Comparison of ENCODE assay signal across 8 mouse cellular contexts in the genomic region with DNA sequence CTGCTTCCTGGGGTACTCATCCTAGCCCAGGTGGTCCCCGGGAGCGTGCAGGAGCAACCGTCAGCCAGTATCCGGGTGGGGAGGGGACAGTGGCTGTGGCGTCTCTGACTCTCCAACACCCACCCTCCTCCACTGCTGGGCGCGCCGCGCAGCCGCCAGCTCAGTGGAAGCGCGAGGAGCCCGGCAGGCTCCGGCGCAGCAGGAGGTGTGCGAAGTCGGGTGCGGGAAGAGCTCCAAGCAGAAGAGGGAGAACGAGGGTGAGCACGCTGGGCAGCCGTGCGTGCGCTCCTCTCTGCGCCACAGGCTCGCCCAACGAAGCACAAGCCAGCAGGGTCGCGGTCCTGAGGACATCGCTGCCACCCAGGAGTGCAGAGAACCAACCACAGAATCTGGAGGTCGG. TPM values are rescaled to one million over a fixed set of nuclear protein-coding genes. Genes with fewer than 3 reads are reported as not detected.
DNase-seq lines count a peak whose midpoint lies in the region; ATAC-seq lines count a peak whose summit lies in the region.

Gene Ntsr1 (plus strand): TSS at position 236 of the 400 bp plus-strand sequence.

- no peak for DNase-seq in heart, adult 18-20 months
- peak; percentile 66 for DNase-seq in brain, adult 2 months (ENCODE audit: low read depth, low spot score)
- DNase-seq in hindbrain, embryonic 10.5 days (ENCODE audit: low spot score): no peak
- DNase-seq in MN1 (ENCODE audit: low spot score): no peak
- no peak for DNase-seq in thymus, postnatal 10 days (ENCODE audit: low spot score in 2 of 2)

- under 1% methylated on average over 30 of the region's 30 CpGs for WGBS in heart, embryonic 15.5 days
- WGBS in hindbrain, embryonic 10.5 days: 1% methylated on average over 30 of the region's 30 CpGs
- 1% methylated on average over 30 of the region's 30 CpGs for WGBS in limb, embryonic 15.5 days
- under 1% methylated on average over 30 of the region's 30 CpGs for WGBS in stomach, embryonic 15.5 days

- no peak within 1 kb of the TSS for H3K27ac ChIP-seq in heart, embryonic 15.5 days
- peak within 1 kb of the TSS; percentile 42; the same call in 1 of the 2 replicates for H3K27ac ChIP-seq in hindbrain, embryonic 10.5 days
- no peak within 1 kb of the TSS for H3K27ac ChIP-seq in limb, embryonic 15.5 days
- peak within 1 kb of the TSS; percentile 52 for H3K27ac ChIP-seq in stomach, embryonic 15.5 days

- H3K27me3 ChIP-seq in heart, embryonic 15.5 days: peaks cover 67% of the 10 kb centered on the region
- H3K27me3 ChIP-seq in hindbrain, embryonic 10.5 days (ENCODE audit: insufficient read depth, poor library complexity, severe bottlenecking): peaks cover 92% of the 10 kb centered on the region
- peaks cover 52% of the 10 kb centered on the region for H3K27me3 ChIP-seq in limb, embryonic 15.5 days
- peaks cover 34% of the 10 kb centered on the region for H3K27me3 ChIP-seq in stomach, embryonic 15.5 days (replicated peaks)

- H3K36me3 ChIP-seq in heart, embryonic 15.5 days: no peaks in the 10 kb centered on the region
- H3K36me3 ChIP-seq in hindbrain, embryonic 10.5 days: no peaks in the 10 kb centered on the region
- H3K36me3 ChIP-seq in limb, embryonic 15.5 days: no peaks in the 10 kb centered on the region
- H3K36me3 ChIP-seq in stomach, embryonic 15.5 days: no peaks in the 10 kb centered on the region

- peak within 1 kb of the TSS; percentile 38 for H3K4me3 ChIP-seq in heart, embryonic 15.5 days
- peak within 1 kb of the TSS; percentile 52 for H3K4me3 ChIP-seq in hindbrain, embryonic 10.5 days
- H3K4me3 ChIP-seq in limb, embryonic 15.5 days: peak within 1 kb of the TSS; percentile 35
- peak within 1 kb of the TSS; percentile 35 for H3K4me3 ChIP-seq in stomach, embryonic 15.5 days (replicated peaks)

- H3K9me3 ChIP-seq in heart, embryonic 15.5 days (replicated peaks): no peaks in the 10 kb centered on the region
- no peaks in the 10 kb centered on the region for H3K9me3 ChIP-seq in hindbrain, embryonic 10.5 days
- H3K9me3 ChIP-seq in limb, embryonic 15.5 days: no peaks in the 10 kb centered on the region
- H3K9me3 ChIP-seq in stomach, embryonic 15.5 days: no peaks in the 10 kb centered on the region

- ATAC-seq in heart, embryonic 15.5 days (replicated peaks; ENCODE audit: insufficient number of reproducible peaks, insufficient read depth, low FRiP score, low read depth): no peak
- ATAC-seq in limb, embryonic 15.5 days (ENCODE audit: insufficient number of reproducible peaks, low FRiP score, low TSS enrichment, low read depth): no peak
- no peak for ATAC-seq in stomach, embryonic 15.5 days (ENCODE audit: insufficient read depth, low FRiP score, low read depth)

- peak within 1 kb of the TSS; percentile 60 for H3K4me2 ChIP-seq in heart, embryonic 15.5 days
- peak within 1 kb of the TSS; percentile 67 for H3K4me2 ChIP-seq in limb, embryonic 15.5 days
- H3K4me2 ChIP-seq in stomach, embryonic 15.5 days: peak within 1 kb of the TSS; percentile 65

- peaks cover 22% of the 10 kb centered on the region for H3K4me1 ChIP-seq in heart, embryonic 15.5 days (replicated peaks)
- peaks cover 43% of the 10 kb centered on the region for H3K4me1 ChIP-seq in hindbrain, embryonic 10.5 days (replicated peaks)
- H3K4me1 ChIP-seq in limb, embryonic 15.5 days: peaks cover 28% of the 10 kb centered on the region
- H3K4me1 ChIP-seq in stomach, embryonic 15.5 days: peaks cover 24% of the 10 kb centered on the region

- no peak within 1 kb of the TSS for H3K9ac ChIP-seq in heart, embryonic 15.5 days
- no peak within 1 kb of the TSS for H3K9ac ChIP-seq in limb, embryonic 15.5 days
- no peak within 1 kb of the TSS for H3K9ac ChIP-seq in stomach, embryonic 15.5 days

RNA-seq across cellular contexts. Expression of gene Ntsr1, which starts in this region (rescaled TPM):
- 1.2 and 1.8 TPM in 2 replicates for polyA plus RNA-seq in heart, embryonic 15.5 days (2015; fragmentation: Nextera tagmentation; extraction: Ambion mirVana)
- total RNA-seq in heart, adult 18-20 months (2021): not detected
- 0.31 and 0.39 TPM in 2 replicates for polyA plus RNA-seq in hindbrain, embryonic 10.5 days (2016; fragmentation: Nextera tagmentation; extraction: Ambion mirVana)
- polyA plus RNA-seq in limb, embryonic 15.5 days (2015; fragmentation: Nextera tagmentation; extraction: Ambion mirVana): 0.32 and 0.43 TPM in 2 replicates
- 0.89 and 1.3 TPM in 2 replicates for polyA plus RNA-seq in stomach, embryonic 15.5 days (2015; fragmentation: Nextera tagmentation; extraction: Ambion mirVana)

Comparison
In these comparisons a context has a peak if more than half of its experiments do, and no peak if none do; other contexts are left out.
1. H3K27ac ChIP-seq: peak in hindbrain, embryonic 10.5 days (single experiment) and stomach, embryonic 15.5 days (single experiment); none in heart, embryonic 15.5 days (single experiment) and limb, embryonic 15.5 days (single experiment).
2. Peak in every context shown above with its lines, with median percentiles within 50 percentile points of each other: H3K4me2 ChIP-seq and H3K4me3 ChIP-seq.